Mouse (Mus musculus) testis, adult 10 weeks (tissue): ENCODE results near the gene Krtap19-4. TPM values are rescaled to one million over a fixed set of nuclear protein-coding genes. Genes with fewer than 3 reads are reported as not detected.

Experiments used
- polyA plus RNA-seq: library from polyadenylated mRNA; stranded (reverse); fragments of 350-450 nt; fragmentation: Illumina TruSeq; extraction: RNeasy Lipid Tissue Mini Kit (QIAGEN cat#74804); gene quantifications from one replicate; pipeline ENCODE4 v1.2.3, GENCODE M21; 2014; ENCODE audit warnings: low read depth, low replicate concordance

Krtap19-4 gene
- not detected for polyA plus RNA-seq

DNA sequence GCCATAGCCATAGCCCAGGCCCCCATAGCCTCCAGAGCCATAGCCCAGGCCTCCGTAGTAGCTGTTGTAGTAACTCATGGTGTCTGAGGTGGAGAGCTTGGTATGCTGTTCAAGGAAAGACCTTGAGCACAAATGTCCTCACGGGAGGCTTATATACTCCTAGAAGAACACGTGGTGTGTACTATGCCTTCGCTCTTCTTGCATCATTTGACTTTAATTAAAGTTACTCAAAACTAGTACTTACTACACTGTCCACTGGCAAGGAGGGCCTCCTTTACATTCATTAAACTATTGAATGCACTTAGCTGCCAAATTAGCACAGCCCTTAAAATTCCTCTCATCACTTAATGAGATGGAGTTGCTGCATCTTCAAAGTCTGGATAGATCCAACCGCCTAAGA is at the start of gene Krtap19-4:
Krtap19-4 (minus strand) TSS at position 101 of the 400 bp plus-strand sequence.

DNA sequence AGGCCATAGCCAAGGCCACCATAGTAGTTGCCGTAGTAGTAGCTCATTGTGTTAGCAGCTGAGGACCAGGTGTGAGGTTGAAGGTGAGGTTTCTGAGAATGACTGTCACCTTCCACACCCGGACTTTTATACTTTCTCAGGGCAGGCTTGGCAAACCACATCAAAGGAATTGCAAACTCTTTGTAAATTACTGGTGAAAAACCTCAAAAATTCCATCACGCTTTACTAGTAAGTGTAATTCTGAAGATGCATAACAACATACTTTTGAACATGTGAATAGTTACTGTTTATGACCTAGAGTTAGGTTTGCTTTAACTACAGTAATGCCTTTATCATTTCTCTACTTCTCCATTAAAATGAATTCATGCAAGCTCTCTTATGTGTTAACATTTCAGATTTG is 47.3 kb upstream of the Krtap19-4 start, which contains the start of gene Krtap19-9b:
Krtap19-9b (minus strand) TSS at position 101 of the 400 bp plus-strand sequence.

DNA sequence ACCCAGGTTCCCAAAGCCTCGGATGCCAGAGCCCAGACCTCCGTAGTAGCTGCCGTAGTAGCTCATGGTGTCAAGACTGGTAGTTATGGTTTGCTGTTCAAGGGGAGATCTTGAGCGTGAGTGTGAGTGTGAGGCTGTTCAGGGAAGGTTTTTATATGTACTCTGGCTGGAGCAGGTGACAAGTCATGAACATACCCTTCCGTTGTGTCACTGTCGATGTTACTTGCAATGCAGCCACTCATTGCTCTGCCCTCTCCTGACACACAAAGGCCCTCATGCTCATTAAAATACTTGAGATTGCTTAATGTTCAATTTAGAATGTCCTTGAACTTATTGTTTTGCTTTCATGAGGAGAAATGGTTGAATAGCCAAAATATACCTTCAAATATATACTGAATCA is 11.5 kb upstream of the Krtap19-4 start, which contains the start of gene Krtap19-5:
Krtap19-5 (minus strand) TSS at position 101 of the 400 bp plus-strand sequence.

DNA sequence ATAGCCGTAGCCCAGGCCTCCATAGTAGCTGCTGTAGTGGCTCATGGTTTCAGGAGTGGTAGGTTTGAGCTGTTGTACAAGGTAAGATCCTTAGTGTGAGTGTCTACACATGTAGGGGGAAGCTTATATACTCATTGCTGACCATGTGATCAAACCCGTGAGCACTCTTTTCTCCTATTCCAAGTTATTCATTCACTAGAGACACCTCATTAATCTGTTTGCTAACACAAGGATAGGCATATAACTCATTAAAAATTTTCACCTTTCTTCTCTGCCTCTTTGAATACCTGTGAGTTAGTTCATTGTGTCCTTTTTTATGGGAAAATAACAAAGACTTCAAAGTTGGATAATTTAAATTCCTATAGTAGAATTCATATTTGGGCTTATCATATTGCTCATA is 7.0 kb downstream of the Krtap19-4 start, which contains the start of gene Krtap19-3:
Krtap19-3 (minus strand) TSS at position 101 of the 400 bp plus-strand sequence.

DNA sequence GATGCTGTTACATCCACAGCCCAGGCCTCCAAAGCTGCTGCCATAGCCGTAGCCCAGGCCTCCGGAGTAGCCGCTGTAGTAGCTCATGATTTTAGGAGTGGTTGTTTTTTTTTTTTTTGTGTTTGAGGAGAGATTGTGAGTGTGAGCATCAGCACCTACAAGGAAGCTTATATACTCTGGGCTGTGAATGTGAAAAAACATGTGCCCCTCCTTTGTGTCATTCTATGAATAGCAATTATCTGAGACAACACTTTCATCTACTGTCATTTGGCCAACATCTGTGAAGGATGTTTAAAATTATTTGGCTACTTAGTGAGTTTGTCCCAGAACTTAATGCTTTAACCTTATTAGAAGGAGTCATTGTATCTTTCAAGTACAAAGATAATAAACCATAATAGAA is 10.7 kb downstream of the Krtap19-4 start, which contains the start of gene Krtap19-2:
Krtap19-2 (minus strand) TSS at position 101 of the 400 bp plus-strand sequence.

DNA sequence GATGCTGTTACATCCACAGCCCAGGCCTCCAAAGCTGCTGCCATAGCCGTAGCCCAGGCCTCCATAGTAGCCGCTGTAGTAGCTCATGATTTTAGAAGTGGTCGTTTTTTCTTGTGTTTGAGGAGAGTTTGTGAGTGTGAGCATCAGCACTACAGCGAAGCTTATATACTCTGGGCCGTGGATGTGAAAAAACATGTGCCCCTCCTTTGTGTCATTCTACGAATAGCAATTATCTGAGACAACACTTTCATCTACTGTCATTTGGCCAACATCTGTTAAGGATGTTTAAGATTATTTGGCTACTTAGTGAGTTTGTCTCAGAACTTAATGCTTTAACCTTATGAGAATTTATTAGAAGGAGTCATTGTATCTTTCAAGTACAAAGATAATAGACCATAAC is 15.6 kb downstream of the Krtap19-4 start, which contains the start of gene Krtap19-1:
Krtap19-1 (minus strand) TSS at position 101 of the 400 bp plus-strand sequence.

Other genes starting within 250 kb of the Krtap19-4 start
- not detected for gene Krtap26-1, start 237.3 kb downstream of the Krtap19-4 start, polyA plus RNA-seq
- gene Krtap27-1, start 213.4 kb downstream of the Krtap19-4 start, polyA plus RNA-seq: not detected
- not detected for gene 2310061N02Rik, start 177.1 kb downstream of the Krtap19-4 start, polyA plus RNA-seq
- gene Krtap13-1, start 156.2 kb downstream of the Krtap19-4 start, polyA plus RNA-seq: not detected
- gene Krtap13, start 133.5 kb downstream of the Krtap19-4 start, polyA plus RNA-seq: not detected
- not detected for gene 2310034C09Rik, start 126.2 kb downstream of the Krtap19-4 start, polyA plus RNA-seq
- gene 2310057N15Rik, start 110.9 kb downstream of the Krtap19-4 start, polyA plus RNA-seq: not detected
- gene Gm5965, start 107.2 kb downstream of the Krtap19-4 start, polyA plus RNA-seq: not detected
- not detected for gene Gm20741, start 72.9 kb downstream of the Krtap19-4 start, polyA plus RNA-seq
- gene Krtap15, start 64.9 kb downstream of the Krtap19-4 start, polyA plus RNA-seq: not detected
- gene Krtap14, start 58.9 kb downstream of the Krtap19-4 start, polyA plus RNA-seq: not detected
- not detected for gene Krtap19-1, start 15.7 kb downstream of the Krtap19-4 start, polyA plus RNA-seq
- not detected for gene Krtap19-2, start 10.8 kb downstream of the Krtap19-4 start, polyA plus RNA-seq
- not detected for gene Krtap19-3, start 7.1 kb downstream of the Krtap19-4 start, polyA plus RNA-seq
- gene Krtap19-5, start 11.4 kb upstream of the Krtap19-4 start, polyA plus RNA-seq: not detected
- gene Krtap19-9b, start 47.2 kb upstream of the Krtap19-4 start, polyA plus RNA-seq: not detected
- gene Krtap16-3, start 77.8 kb upstream of the Krtap19-4 start, polyA plus RNA-seq: not detected
- not detected for gene Krtap22-2, start 125.7 kb upstream of the Krtap19-4 start, polyA plus RNA-seq
- not detected for gene Gm10229, start 130.2 kb upstream of the Krtap19-4 start, polyA plus RNA-seq
- not detected for gene Krtap6-1, start 146.6 kb upstream of the Krtap19-4 start, polyA plus RNA-seq
- not detected for gene Gm10228, start 156.4 kb upstream of the Krtap19-4 start, polyA plus RNA-seq
- gene Krtap6-5, start 162.8 kb upstream of the Krtap19-4 start, polyA plus RNA-seq: not detected
- 0.45 TPM for gene 1110025L11Rik, start 178.9 kb upstream of the Krtap19-4 start, polyA plus RNA-seq
- gene Krtap6-3, start 198.9 kb upstream of the Krtap19-4 start, polyA plus RNA-seq: not detected